Mouse (Mus musculus) ovary, postnatal 36 days (tissue): ENCODE measurements around the gene Wt1.

Experiments
- DNase-seq: peaks from one replicate; pipeline ENCODE4 v3.0.0; 2022; ENCODE audit warnings: low spot score, mixed read lengths

The Wt1 gene

GRCm38 (mm10) chr2:105185768-105186529 lies 59.6 kb downstream of the Wt1 start:
- DNase-seq, result no peak

- DNase-seq, result no peak
Observed at GRCm38 (mm10) chr2:105186591-105186990, 60.3 kb downstream of the Wt1 start.

GRCm38 (mm10) chr2:105188182-105188581 lies 61.9 kb downstream of the Wt1 start:
- no peak for DNase-seq

GRCm38 (mm10) chr2:105189352-105189751 lies 63.0 kb downstream of the Wt1 start:
- DNase-seq, result no peak

GRCm38 (mm10) chr2:105200152-105200551 lies 73.8 kb downstream of the Wt1 start:
- no peak for DNase-seq

- no peak for DNase-seq
Observed at GRCm38 (mm10) chr2:105206563-105207174, 80.3 kb downstream of the Wt1 start.

- no peak for DNase-seq
Observed at GRCm38 (mm10) chr2:105212839-105213238, 86.5 kb downstream of the Wt1 start.

GRCm38 (mm10) chr2:105215914-105216313 lies 89.6 kb downstream of the Wt1 start:
- no peak for DNase-seq

- no peak for DNase-seq
Observed at GRCm38 (mm10) chr2:105219229-105219628, 92.9 kb downstream of the Wt1 start.

- DNase-seq, result no peak
Observed at GRCm38 (mm10) chr2:105219664-105220063, 93.3 kb downstream of the Wt1 start.

- no peak for DNase-seq
Observed at GRCm38 (mm10) chr2:105220738-105221303, 94.5 kb downstream of the Wt1 start.
